Mouse (Mus musculus) bone marrow, adult 2 months (tissue): ENCODE measurements around the gene Pgam1.

Experiments
- CTCF ChIP-seq: fragments of 200-500 bp; IDR thresholded peaks from 2 replicates; pipeline ENCODE4 v1.5.1; 2011; ENCODE audit warnings: low read length, control low read depth; ENCODE audit not compliant: control insufficient read depth, insufficient read depth
- POLR2A ChIP-seq: fragments of 200-500 bp; IDR thresholded peaks from 2 replicates; pipeline ENCODE4 v1.6.1; 2011; ENCODE audit warnings: low read depth, mild to moderate bottlenecking, control low read depth, low read length, borderline replicate concordance; ENCODE audit not compliant: control insufficient read depth

DNA sequence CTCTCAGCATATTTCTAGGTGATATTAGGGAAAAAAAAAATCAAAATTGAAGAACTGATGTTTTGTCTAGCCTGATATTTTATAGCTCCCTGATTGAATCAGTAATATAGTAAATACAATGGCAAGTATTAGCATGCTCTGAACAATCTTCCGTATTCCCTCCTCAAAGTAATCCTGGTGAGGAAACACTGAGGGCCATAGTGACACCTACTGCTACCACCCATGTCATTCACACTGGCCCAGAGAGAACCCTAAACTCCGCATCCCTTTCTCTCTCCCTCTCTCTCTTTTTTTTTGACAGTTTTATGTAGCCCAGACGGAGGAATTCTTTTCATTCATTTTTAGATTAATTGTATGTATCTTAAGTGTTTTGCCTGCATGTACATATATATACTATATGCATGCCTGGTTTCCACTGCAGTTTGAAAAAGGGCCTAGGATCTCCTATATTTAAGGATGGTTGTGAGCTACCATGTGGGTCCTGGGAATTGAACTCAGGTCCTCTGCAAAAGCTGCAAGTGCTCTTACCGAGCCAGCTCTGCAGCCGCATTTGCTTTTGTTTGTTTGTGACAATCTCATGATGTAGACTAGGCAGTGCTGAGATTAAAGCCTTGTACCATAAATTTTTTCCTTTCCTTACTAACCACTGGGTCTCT, 8.8 kb downstream of the Pgam1 start:
- TF ChIP-seq CTCF (no peak), POLR2A (no peak)
